Mouse (Mus musculus): ENCODE results near the gene Hnrnpab. TPM values are rescaled to one million over a fixed set of nuclear protein-coding genes. Genes with fewer than 3 reads are reported as not detected.

Gene Hnrnpab
- total and polyA plus RNA-seq, 3 experiments = 504 to 1,141 (median 683) TPM

GRCm38 (mm10) chr11:51645293-51645692 lies 38.6 kb upstream of the Hnrnpab start:
- DNase-seq (ENCODE audit: low spot score) (no peak), ATAC-seq (ENCODE audit: extremely low read depth, insufficient number of reproducible peaks, low FRiP score, poor library complexity, severe bottlenecking) (no peak)
- Histone ChIP-seq H3K4me3 (ENCODE audit: low read depth, low read length) (no peak overlapping the region), H3K36me3 (replicated peaks) (no peaks in the 10 kb centered on the region), H3K9me3 (replicated peaks) (peaks cover 3% of the 10 kb centered on the region; the same call in 1 of the 2 replicates), H3K27me3 (ENCODE audit: insufficient read depth, low read length) (peaks cover 85% of the 10 kb centered on the region), H3K4me1 (ENCODE audit: insufficient read depth, low read depth, low read length) (peaks cover 24% of the 10 kb centered on the region)
- TF ChIP-seq TAL1 (conservative IDR thresholded peaks at IDR 0.05; ENCODE audit: low read depth, low read length) (no peak), GATA2 (IDR thresholded peaks at IDR 0.05; ENCODE audit: borderline replicate concordance, low read depth, low read length) (no peak), CTCF (IDR thresholded peaks at IDR 0.05; ENCODE audit: low read depth, low read length) (no peak), POLR2AphosphoS5 (IDR thresholded peaks at IDR 0.05; ENCODE audit: insufficient replicate concordance, low read depth, low read length) (no peak), GATA1 (IDR thresholded peaks at IDR 0.05; ENCODE audit: borderline replicate concordance, low read length) (no peak)

- no peak for DNase-seq (ENCODE audit: low spot score)
- Histone ChIP-seq H3K9me3 (replicated peaks) (no peaks in the 10 kb centered on the region), H3K4me3 (ENCODE audit: low read depth, low read length) (no peak overlapping the region), H3K36me3 (replicated peaks) (no peaks in the 10 kb centered on the region), H3K4me1 (ENCODE audit: insufficient read depth, low read depth, low read length) (peaks cover 21% of the 10 kb centered on the region), H3K27me3 (ENCODE audit: insufficient read depth, low read length) (peaks cover 78% of the 10 kb centered on the region)
- no peak for TF ChIP-seq GATA2 (IDR thresholded peaks at IDR 0.05; ENCODE audit: borderline replicate concordance, low read depth, low read length)
- TF ChIP-seq POLR2AphosphoS5 (IDR thresholded peaks at IDR 0.05; ENCODE audit: insufficient replicate concordance, low read depth, low read length) = no peak
- TF ChIP-seq CTCF (IDR thresholded peaks at IDR 0.05; ENCODE audit: low read depth, low read length) = no peak
- no peak for TF ChIP-seq TAL1 (conservative IDR thresholded peaks at IDR 0.05; ENCODE audit: low read depth, low read length)
- no peak for TF ChIP-seq GATA1 (IDR thresholded peaks at IDR 0.05; ENCODE audit: borderline replicate concordance, low read length)
- no peak for ATAC-seq (ENCODE audit: extremely low read depth, insufficient number of reproducible peaks, low FRiP score, poor library complexity, severe bottlenecking)
Observed at GRCm38 (mm10) chr11:51644217-51644616, 37.6 kb upstream of the Hnrnpab start.

GRCm38 (mm10) chr11:51643761-51644160 lies 37.1 kb upstream of the Hnrnpab start:
- Histone ChIP-seq H3K36me3 (replicated peaks) (no peaks in the 10 kb centered on the region), H3K9me3 (replicated peaks) (no peaks in the 10 kb centered on the region), H3K27me3 (ENCODE audit: insufficient read depth, low read length) (peaks cover 74% of the 10 kb centered on the region), H3K4me1 (ENCODE audit: insufficient read depth, low read depth, low read length) (peaks cover 21% of the 10 kb centered on the region), H3K4me3 (ENCODE audit: low read depth, low read length) (no peak overlapping the region)
- DNase-seq (ENCODE audit: low spot score) (no peak), ATAC-seq (ENCODE audit: extremely low read depth, insufficient number of reproducible peaks, low FRiP score, poor library complexity, severe bottlenecking) (no peak)
- TF ChIP-seq POLR2AphosphoS5 (IDR thresholded peaks at IDR 0.05; ENCODE audit: insufficient replicate concordance, low read depth, low read length) (no peak), GATA1 (IDR thresholded peaks at IDR 0.05; ENCODE audit: borderline replicate concordance, low read length) (no peak), TAL1 (conservative IDR thresholded peaks at IDR 0.05; ENCODE audit: low read depth, low read length) (no peak), CTCF (IDR thresholded peaks at IDR 0.05; ENCODE audit: low read depth, low read length) (no peak), GATA2 (IDR thresholded peaks at IDR 0.05; ENCODE audit: borderline replicate concordance, low read depth, low read length) (no peak)

GRCm38 (mm10) chr11:51643202-51643601 lies 36.6 kb upstream of the Hnrnpab start:
- H3K4me1 ChIP-seq (ENCODE audit: insufficient read depth, low read depth, low read length) = peaks cover 22% of the 10 kb centered on the region
- TF ChIP-seq GATA1 (IDR thresholded peaks at IDR 0.05; ENCODE audit: borderline replicate concordance, low read length) (no peak), POLR2AphosphoS5 (IDR thresholded peaks at IDR 0.05; ENCODE audit: insufficient replicate concordance, low read depth, low read length) (no peak), TAL1 (conservative IDR thresholded peaks at IDR 0.05; ENCODE audit: low read depth, low read length) (no peak), GATA2 (IDR thresholded peaks at IDR 0.05; ENCODE audit: borderline replicate concordance, low read depth, low read length) (no peak), CTCF (IDR thresholded peaks at IDR 0.05; ENCODE audit: low read depth, low read length) (no peak)
- no peak overlapping the region for H3K4me3 ChIP-seq (ENCODE audit: low read depth, low read length)
- DNase-seq (ENCODE audit: low spot score) (no peak), ATAC-seq (ENCODE audit: extremely low read depth, insufficient number of reproducible peaks, low FRiP score, poor library complexity, severe bottlenecking) (no peak)
- no peaks in the 10 kb centered on the region for H3K9me3 ChIP-seq (replicated peaks)
- H3K36me3 ChIP-seq (replicated peaks) = no peaks in the 10 kb centered on the region
- peaks cover 68% of the 10 kb centered on the region for H3K27me3 ChIP-seq (ENCODE audit: insufficient read depth, low read length)

- H3K4me3 ChIP-seq (ENCODE audit: low read depth, low read length) = no peak overlapping the region
- ATAC-seq (ENCODE audit: extremely low read depth, insufficient number of reproducible peaks, low FRiP score, poor library complexity, severe bottlenecking) (no peak), DNase-seq (ENCODE audit: low spot score) (no peak)
- TF ChIP-seq POLR2AphosphoS5 (IDR thresholded peaks at IDR 0.05; ENCODE audit: insufficient replicate concordance, low read depth, low read length) (no peak), TAL1 (conservative IDR thresholded peaks at IDR 0.05; ENCODE audit: low read depth, low read length) (no peak), GATA2 (IDR thresholded peaks at IDR 0.05; ENCODE audit: borderline replicate concordance, low read depth, low read length) (no peak), CTCF (IDR thresholded peaks at IDR 0.05; ENCODE audit: low read depth, low read length) (no peak), GATA1 (IDR thresholded peaks at IDR 0.05; ENCODE audit: borderline replicate concordance, low read length) (no peak)
- no peaks in the 10 kb centered on the region for H3K9me3 ChIP-seq (replicated peaks)
- H3K36me3 ChIP-seq (replicated peaks) = no peaks in the 10 kb centered on the region
- H3K4me1 ChIP-seq (ENCODE audit: insufficient read depth, low read depth, low read length) = peaks cover 36% of the 10 kb centered on the region
- peaks cover 51% of the 10 kb centered on the region for H3K27me3 ChIP-seq (ENCODE audit: insufficient read depth, low read length)
Observed at GRCm38 (mm10) chr11:51640748-51641147, 34.1 kb upstream of the Hnrnpab start.

GRCm38 (mm10) chr11:51638497-51638896 lies 31.9 kb upstream of the Hnrnpab start:
- ATAC-seq (ENCODE audit: extremely low read depth, insufficient number of reproducible peaks, low FRiP score, poor library complexity, severe bottlenecking) (no peak), DNase-seq (ENCODE audit: low spot score) (no peak)
- no peak for TF ChIP-seq CTCF (IDR thresholded peaks at IDR 0.05; ENCODE audit: low read depth, low read length)
- TF ChIP-seq POLR2AphosphoS5 (IDR thresholded peaks at IDR 0.05; ENCODE audit: insufficient replicate concordance, low read depth, low read length) = no peak
- TF ChIP-seq GATA2 (IDR thresholded peaks at IDR 0.05; ENCODE audit: borderline replicate concordance, low read depth, low read length) = no peak
- no peak for TF ChIP-seq GATA1 (IDR thresholded peaks at IDR 0.05; ENCODE audit: borderline replicate concordance, low read length)
- no peak for TF ChIP-seq TAL1 (conservative IDR thresholded peaks at IDR 0.05; ENCODE audit: low read depth, low read length)
- Histone ChIP-seq H3K4me3 (ENCODE audit: low read depth, low read length) (no peak overlapping the region), H3K36me3 (replicated peaks) (peaks cover 12% of the 10 kb centered on the region), H3K27me3 (ENCODE audit: insufficient read depth, low read length) (peaks cover 30% of the 10 kb centered on the region), H3K9me3 (replicated peaks) (no peaks in the 10 kb centered on the region), H3K4me1 (ENCODE audit: insufficient read depth, low read depth, low read length) (peaks cover 46% of the 10 kb centered on the region)

Measured in G1E (cell line).